Comparison of ENCODE assay signal across 7 mouse cellular contexts in the genomic region with DNA sequence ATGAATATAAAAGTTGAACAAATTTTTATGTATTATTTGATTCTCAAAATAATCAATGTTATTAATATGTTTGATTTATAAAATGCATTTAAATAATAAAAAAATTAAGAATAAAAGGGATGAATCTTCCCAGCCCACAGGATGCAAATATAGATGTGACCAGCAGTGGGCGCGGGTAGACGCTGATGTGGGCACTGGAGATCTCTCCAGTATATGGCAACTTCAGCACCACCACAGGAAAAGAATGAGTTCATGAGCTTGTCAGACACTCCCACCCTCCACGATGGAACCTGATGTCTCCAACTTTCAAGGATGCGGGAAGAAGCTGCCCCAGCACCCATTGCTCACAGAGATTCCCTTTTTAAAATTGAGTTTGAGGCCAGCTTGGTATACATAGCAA. TPM values are rescaled to one million over a fixed set of nuclear protein-coding genes. Genes with fewer than 3 reads are reported as not detected.
A peak's percentile ranks its signal among the peaks of the same experiment; 100 is the strongest.
DNase-seq lines count a peak whose midpoint lies in the region; ATAC-seq and TF ChIP-seq lines count a peak whose summit lies in the region.

No protein-coding gene starts in this region.

- TF ChIP-seq EP300 in liver, embryonic 14.5 days (IDR thresholded peaks at IDR 0.05; ENCODE audit: low read depth): no peak

- H3K9ac ChIP-seq in liver, embryonic 11.5 days (ENCODE audit: low read depth, low read length): no peak overlapping the region
- no peak overlapping the region for H3K9ac ChIP-seq in liver, embryonic 14.5 days (replicated peaks)

- H3K4me2 ChIP-seq in liver, embryonic 11.5 days: no peak overlapping the region
- H3K4me2 ChIP-seq in liver, embryonic 14.5 days (ENCODE audit: low read depth): no peak overlapping the region

- no peak for ATAC-seq in liver, embryonic 11.5 days (replicated peaks; ENCODE audit: low FRiP score)
- ATAC-seq in liver, embryonic 14.5 days (ENCODE audit: insufficient read depth): no peak

- no peaks in the 10 kb centered on the region for H3K4me1 ChIP-seq in liver, embryonic 11.5 days (replicated peaks; ENCODE audit: control insufficient read depth, insufficient read depth, low read length)
- H3K4me1 ChIP-seq in liver, embryonic 14.5 days (replicated peaks; ENCODE audit: control insufficient read depth in 2 of 2, insufficient read depth in 2 of 2, low read length in 1 of 2): no peaks in the 10 kb centered on the region

- TF ChIP-seq CTCF in liver, embryonic 14.5 days (IDR thresholded peaks at IDR 0.05; ENCODE audit: low read depth): peak; percentile 78

- H3K27me3 ChIP-seq in liver, embryonic 11.5 days (replicated peaks; ENCODE audit: control insufficient read depth, insufficient read depth, low read length): no peaks in the 10 kb centered on the region
- no peaks in the 10 kb centered on the region for H3K27me3 ChIP-seq in liver, embryonic 14.5 days (ENCODE audit: control insufficient read depth, insufficient read depth, low read length)

- H3K9me3 ChIP-seq in liver, embryonic 11.5 days (ENCODE audit: control insufficient read depth, low read length): no peaks in the 10 kb centered on the region
- no peaks in the 10 kb centered on the region for H3K9me3 ChIP-seq in liver, embryonic 14.5 days (ENCODE audit: control insufficient read depth, low read length)

- no peak overlapping the region for H3K27ac ChIP-seq in liver, embryonic 11.5 days (ENCODE audit: low read depth, low read length)
- H3K27ac ChIP-seq in liver, embryonic 14.5 days: no peak overlapping the region

- no peaks in the 10 kb centered on the region for H3K36me3 ChIP-seq in liver, embryonic 11.5 days (ENCODE audit: control insufficient read depth, insufficient read depth, low read length)
- H3K36me3 ChIP-seq in liver, embryonic 14.5 days (replicated peaks; ENCODE audit: control insufficient read depth, insufficient read depth, low read depth): no peaks in the 10 kb centered on the region

- H3K4me3 ChIP-seq in liver, embryonic 11.5 days (ENCODE audit: low read depth, low read length): no peak overlapping the region
- H3K4me3 ChIP-seq in liver, embryonic 14.5 days (ENCODE audit: insufficient read depth in 1 of 2, low read depth in 2 of 2, low read length in 2 of 2): no peak overlapping the region

- peak; percentile 48 for DNase-seq in liver
- no peak for DNase-seq in liver, embryonic 11.5 days (ENCODE audit: low spot score)
- peak; percentile 79 for DNase-seq in NIH3T3 (ENCODE audit: low read depth)
- peak; percentile 54 for DNase-seq in brain, adult 2 months (ENCODE audit: low read depth, low spot score)
- DNase-seq in forelimb bud, embryonic 11.5 days (ENCODE audit: low read depth, low spot score): peak; percentile 46
- no peak for DNase-seq in liver, embryonic 14.5 days (ENCODE audit: low read depth in 3 of 3, low spot score in 3 of 3)
- peak; percentile 43 for DNase-seq in right cerebral cortex, postnatal 14 days

- 2% methylated on average over 5 of the region's 5 CpGs for WGBS in liver, embryonic 11.5 days
- under 1% methylated on average over 5 of the region's 5 CpGs for WGBS in liver, embryonic 14.5 days (ENCODE audit: insufficient replicate concordance)

RNA-seq across cellular contexts. Expression of gene Slfn2, which starts 7.0 kb away (rescaled TPM):
- 4.3 and 4.5 TPM in 2 replicates for polyA plus RNA-seq in liver, embryonic 11.5 days (2014; fragmentation: Nextera tagmentation; extraction: Ambion mirVana)
- polyA plus RNA-seq in liver, embryonic 14.5 days (2012; rRNA removed): 2.4 and 3.6 TPM in 2 replicates
- polyA plus RNA-seq in liver, embryonic 14.5 days (2014; fragmentation: Nextera tagmentation; extraction: Ambion mirVana): 7.4 and 8.8 TPM in 2 replicates

RNA-seq across cellular contexts. Expression of gene Slfn8, which starts 37.3 kb away (rescaled TPM):
- 0.18 and 0.27 TPM in 2 replicates for polyA plus RNA-seq in liver, embryonic 11.5 days (2014; fragmentation: Nextera tagmentation; extraction: Ambion mirVana)
- 0.09 and 0.18 TPM in 2 replicates for polyA plus RNA-seq in liver, embryonic 14.5 days (2012; rRNA removed)
- 0.22 and 0.37 TPM in 2 replicates for polyA plus RNA-seq in liver, embryonic 14.5 days (2014; fragmentation: Nextera tagmentation; extraction: Ambion mirVana)

RNA-seq across cellular contexts. Expression of gene Slfn1, which starts 58.8 kb away (rescaled TPM):
- 0.13 TPM in 1 of 2 replicates, not detected in the other for polyA plus RNA-seq in liver, embryonic 11.5 days (2014; fragmentation: Nextera tagmentation; extraction: Ambion mirVana)
- 0.12 and 0.21 TPM in 2 replicates for polyA plus RNA-seq in liver, embryonic 14.5 days (2012; rRNA removed)
- 0.08 and 0.28 TPM in 2 replicates for polyA plus RNA-seq in liver, embryonic 14.5 days (2014; fragmentation: Nextera tagmentation; extraction: Ambion mirVana)

Comparison
In these comparisons a context has a peak if more than half of its experiments do, and no peak if none do; other contexts are left out.
1. DNase-seq: peak in liver (single experiment), NIH3T3 (single experiment), brain, adult 2 months (single experiment), forelimb bud, embryonic 11.5 days (single experiment) and right cerebral cortex, postnatal 14 days (single experiment); none in liver, embryonic 11.5 days (single experiment) and liver, embryonic 14.5 days (0 of 3).